Mouse (Mus musculus) CH12.LX (cell line): ENCODE measurements around the gene Cfap99. TPM values are rescaled to one million over a fixed set of nuclear protein-coding genes. Genes with fewer than 3 reads are reported as not detected.

Source experiments
- DNase-seq: peaks from one replicate; pipeline ENCODE4 v3.0.0-alpha.2; 2013; ENCODE audit errors: extremely low read depth
- H3K27ac ChIP-seq: 2 replicates; pipeline ENCODE4 v1.5.1; 2012; ENCODE audit warnings: low read depth, mild to moderate bottlenecking, control low read depth, moderate library complexity; ENCODE audit not compliant: insufficient read depth
- H3K27me3 ChIP-seq: replicated peaks from 2 replicates; pipeline ENCODE3; 2012; ENCODE audit warnings: inconsistent platforms
- H3K36me3 ChIP-seq, 2 experiments: replicated peaks in 1 of 2; 2 replicates each; pipeline versions ENCODE3 to v1.6.1; 2012; ENCODE audit warnings: inconsistent platforms in 1 of 2, low read length in 1 of 2, mild to moderate bottlenecking in 1 of 2, mixed read lengths in 1 of 2, moderate library complexity in 1 of 2; ENCODE audit not compliant: control insufficient read depth in 1 of 2, insufficient read depth in 1 of 2
- H3K4me1 ChIP-seq, 2 experiments: 2 replicates each; pipeline ENCODE4 v1.6.1; 2012; ENCODE audit warnings: inconsistent platforms in 1 of 2, moderate library complexity in 1 of 2; ENCODE audit not compliant: insufficient read depth in 2 of 2, control insufficient read depth in 1 of 2
- H3K4me2 ChIP-seq: 2 replicates; pipeline ENCODE4 v1.6.1; 2012; ENCODE audit warnings: low read depth, mild to moderate bottlenecking, control low read depth; ENCODE audit not compliant: poor library complexity, insufficient read depth, severe bottlenecking
- H3K4me3 ChIP-seq, 3 experiments: fragments of 150-350 bp in 1 of 3; sonication (generic) in 1 of 3; replicated peaks in 1 of 3; 2 replicates each; pipeline versions ENCODE3 to v1.5.1; 2011 to 2012; ENCODE audit warnings: low read depth in 2 of 3, low read length in 2 of 3, mild to moderate bottlenecking in 2 of 3, moderate library complexity in 2 of 3, control low read depth in 1 of 3, improper control_type of control experiment in 1 of 3, inconsistent platforms in 1 of 3, mixed read lengths in 1 of 3; ENCODE audit not compliant: poor library complexity in 1 of 3
- H3K79me2 ChIP-seq: replicated peaks from 2 replicates; pipeline ENCODE4 v1.6.1; 2012; ENCODE audit warnings: mild to moderate bottlenecking, moderate library complexity; ENCODE audit not compliant: control insufficient read depth, poor library complexity, insufficient read depth, severe bottlenecking; ENCODE audit errors: extremely low read depth
- H3K9ac ChIP-seq: 2 replicates; pipeline ENCODE4 v1.6.1; 2012; ENCODE audit warnings: low read depth, mild to moderate bottlenecking, control low read depth, moderate library complexity; ENCODE audit not compliant: insufficient read depth
- H3K9me3 ChIP-seq: replicated peaks from 2 replicates; pipeline ENCODE3; 2012; ENCODE audit warnings: low read length, inconsistent platforms, mixed read lengths
- CHD1 ChIP-seq: IDR thresholded peaks from 2 replicates; pipeline ENCODE4 v1.6.1; 2012; ENCODE audit warnings: low read depth, low read length, improper control_type of control experiment, inconsistent platforms
- CHD2 ChIP-seq: IDR thresholded peaks from 2 replicates; pipeline ENCODE4 v1.6.1; 2011; ENCODE audit warnings: low read length, improper control_type of control experiment
- E2F4 ChIP-seq: IDR thresholded peaks from 2 replicates; pipeline ENCODE4 v1.6.1; 2011; ENCODE audit warnings: low read depth, low read length, improper control_type of control experiment; ENCODE audit not compliant: insufficient replicate concordance
- ELF1 ChIP-seq: IDR thresholded peaks from 2 replicates; pipeline ENCODE4 v1.6.1; 2014; ENCODE audit warnings: low read depth, mild to moderate bottlenecking, inconsistent platforms, low read length, improper control_type of control experiment
- EP300 ChIP-seq: IDR thresholded peaks from 2 replicates; pipeline ENCODE4 v1.6.1; 2011; ENCODE audit warnings: low read length, improper control_type of control experiment
- HCFC1 ChIP-seq: IDR thresholded peaks from 2 replicates; pipeline ENCODE4 v1.6.1; 2012; ENCODE audit warnings: low read depth, mild to moderate bottlenecking, inconsistent platforms, low read length, improper control_type of control experiment
- IRF4 ChIP-seq: IDR thresholded peaks from 2 replicates; pipeline ENCODE4 v1.6.1; 2014; ENCODE audit warnings: low read depth, mild to moderate bottlenecking, inconsistent platforms, low read length, improper control_type of control experiment
- KAT2A ChIP-seq: IDR thresholded peaks from 2 replicates; pipeline ENCODE4 v1.6.1; 2012; ENCODE audit warnings: low read length, improper control_type of control experiment, inconsistent platforms; ENCODE audit not compliant: insufficient replicate concordance
- MAFK ChIP-seq: IDR thresholded peaks from 2 replicates; pipeline ENCODE4 v1.6.1; 2011; ENCODE audit warnings: low read length, improper control_type of control experiment; ENCODE audit not compliant: insufficient replicate concordance
- MEF2A ChIP-seq: IDR thresholded peaks from 2 replicates; pipeline ENCODE4 v1.6.1; 2014; ENCODE audit warnings: low read depth, mild to moderate bottlenecking, inconsistent platforms, low read length, improper control_type of control experiment, borderline replicate concordance
- MYC ChIP-seq: IDR thresholded peaks from 2 replicates; pipeline ENCODE4 v1.6.1; 2011; ENCODE audit warnings: low read depth, mild to moderate bottlenecking, improper control_type of control experiment, low read length
- POLR2AphosphoS2 ChIP-seq: IDR thresholded peaks from 2 replicates; pipeline ENCODE4 v1.6.1; 2011; ENCODE audit warnings: low read depth, low read length, improper control_type of control experiment
- TBP ChIP-seq: conservative IDR thresholded peaks from 2 replicates; pipeline ENCODE4 v1.6.1; 2011; ENCODE audit warnings: low read depth, low read length, improper control_type of control experiment
- TCF12 ChIP-seq: IDR thresholded peaks from 2 replicates; pipeline ENCODE4 v1.6.1; 2014; ENCODE audit warnings: low read depth, mild to moderate bottlenecking, inconsistent platforms, low read length, improper control_type of control experiment
- UBTF ChIP-seq: IDR thresholded peaks from 2 replicates; pipeline ENCODE4 v1.6.1; 2012; ENCODE audit warnings: low read depth, mild to moderate bottlenecking, inconsistent platforms, low read length, improper control_type of control experiment, moderate library complexity
- USF1 ChIP-seq: IDR thresholded peaks from 2 replicates; pipeline ENCODE4 v1.6.1; 2014; ENCODE audit warnings: low read depth, mild to moderate bottlenecking, inconsistent platforms, low read length, improper control_type of control experiment
- USF2 ChIP-seq: conservative IDR thresholded peaks from 2 replicates; pipeline ENCODE4 v1.6.1; 2011; ENCODE audit warnings: low read depth, low read length, improper control_type of control experiment
- ZNF384 ChIP-seq: IDR thresholded peaks from 2 replicates; pipeline ENCODE4 v1.6.1; 2012; ENCODE audit warnings: low read depth, low read length, improper control_type of control experiment, inconsistent platforms
- dilution Hi-C: fragments of 300-500 bp; cut with MboI; formaldehyde crosslinking; loops from 2 replicates; pipeline ENCODE4 v1.14.3; 2020; ENCODE audit warnings: low sequenced_read_pairs; ENCODE audit not compliant: extremely low pct_unique_long_range_greater_than_20kb, extremely low pct_ligation_motif_present
- in situ Hi-C: fragments of 300-500 bp; cut with MboI; formaldehyde crosslinking; loops from 3 replicates; pipeline ENCODE4 v1.14.3; 2019; ENCODE audit warnings: low sequenced_read_pairs, low pct_ligation_motif_present, low pct_unique_long_range_greater_than_20kb, mixed read lengths
- polyA plus RNA-seq: library from polyadenylated mRNA; unstranded; fragments of >175 nt; gene quantifications from 2 replicates; pipeline ENCODE4 v1.2.1, GENCODE M21; 2012; ENCODE audit warnings: low read depth; ENCODE audit not compliant: insufficient read length
- total RNA-seq, 2 experiments: library from RNA; depleted of rRNA; stranded (reverse); fragments of 300-350 nt in 1 of 2; fragments of >200 nt in 1 of 2; gene quantifications; 2 replicates each; pipeline ENCODE4 v1.2.3; 2012 to 2014

Gene Cfap99
- total and polyA plus RNA-seq, 3 experiments = not detected

- TF ChIP-seq USF2 = no peak
- no peak for TF ChIP-seq POLR2AphosphoS2
- no peak for TF ChIP-seq TBP
- no peak for TF ChIP-seq MAFK
- no peak for TF ChIP-seq MYC
- TF ChIP-seq CHD1 = no peak
- no peak for TF ChIP-seq E2F4
- TF ChIP-seq UBTF = no peak
- TF ChIP-seq IRF4 = no peak
- TF ChIP-seq CHD2 = no peak
- TF ChIP-seq USF1 = no peak
- no peak for TF ChIP-seq ELF1
- TF ChIP-seq MEF2A = no peak
- TF ChIP-seq HCFC1 = no peak
- TF ChIP-seq TCF12 = no peak
- TF ChIP-seq EP300 = no peak
- H3K9ac ChIP-seq = no peak overlapping the region
- H3K4me3 ChIP-seq = no peak overlapping the region
- no peaks in the 10 kb centered on the region for H3K79me2 ChIP-seq
- peaks cover 37 to 77% of the 10 kb centered on the region in 2 experiments for H3K36me3 ChIP-seq
- H3K9me3 ChIP-seq = no peaks in the 10 kb centered on the region
- H3K27me3 ChIP-seq = no peaks in the 10 kb centered on the region
- dilution Hi-C loops = no loop called here
- peaks cover 0 to 12% of the 10 kb centered on the region in 2 experiments; a peak in 2 of 4 replicates for H3K4me1 ChIP-seq
- in situ Hi-C loops = no loop called here
- no peak overlapping the region for H3K4me2 ChIP-seq
- no peak overlapping the region for H3K27ac ChIP-seq
- no peak for DNase-seq
Observed at GRCm38 (mm10) chr5:34360261-34360660, 71.9 kb downstream of the Cfap99 start.

- no peaks in the 10 kb centered on the region for H3K79me2 ChIP-seq
- no peak overlapping the region for H3K27ac ChIP-seq
- no peaks in the 10 kb centered on the region for H3K27me3 ChIP-seq
- H3K36me3 ChIP-seq = peaks cover 20 to 58% of the 10 kb centered on the region in 2 experiments
- H3K4me1 ChIP-seq = peaks cover 0 to 12% of the 10 kb centered on the region in 2 experiments; a peak in 2 of 4 replicates
- H3K4me3 ChIP-seq = no peak overlapping the region
- TF ChIP-seq KAT2A (no peak), ZNF384 (peak; percentile 66)
- H3K9ac ChIP-seq = no peak overlapping the region
- H3K4me2 ChIP-seq = no peak overlapping the region
- dilution Hi-C loops (no loop called here), in situ Hi-C loops (no loop called here)
- no peak for DNase-seq
- H3K9me3 ChIP-seq = no peaks in the 10 kb centered on the region
Observed at GRCm38 (mm10) chr5:34363115-34363514, 74.7 kb downstream of the Cfap99 start.
